Mouse (Mus musculus): ENCODE measurements around the gene Cd209b.

Gene Cd209b

GRCm38 (mm10) chr8:3926744-3927143 lies at the start of gene Cd209b:
Cd209b (minus strand) TSS chr8:3926844.
- DNase-seq = no peak

- no peak for DNase-seq
These were observed 29.4 kb upstream of the Cd209b start for GRCm38 (mm10) chr8:3956037-3956436.

- no peak for DNase-seq
These were observed 28.0 kb upstream of the Cd209b start, which contains the start of gene Cd209c for GRCm38 (mm10) chr8:3954646-3955045. Cd209c (minus strand) TSS chr8:3954746.

GRCm38 (mm10) chr8:3940023-3940422 lies 13.4 kb upstream of the Cd209b start:
- no peak for DNase-seq

- no peak for DNase-seq
These were observed 48.2 kb downstream of the Cd209b start, which contains the start of gene Cd209d for GRCm38 (mm10) chr8:3878455-3878854. Cd209d (minus strand) TSS chr8:3878555.

GRCm38 (mm10) chr8:3876121-3876520 lies 50.5 kb downstream of the Cd209b start:
- no peak for DNase-seq
